Mouse (Mus musculus) T-cell, adult 2 months (primary cell): ENCODE results near the gene Ptgr2.
"Not testable (repeated sequence)": the region's sequence is repeated elsewhere in the genome, so short reads cannot be mapped to it uniquely, and the experiment has no call there.

Experiments
- DNase-seq: peaks from one replicate; pipeline ENCODE4 v3.0.0; 2022; ENCODE audit warnings: low spot score

Gene Ptgr2

GRCm38 (mm10) chr12:84284885-84285592 lies at the start of gene Ptgr2:
TSS of gene Ptgr2 (plus strand) at chr12:84285232.
- DNase-seq, result peak; percentile 95

GRCm38 (mm10) chr12:84235577-84235976 lies 49.5 kb upstream of the Ptgr2 start:
- DNase-seq, result no peak

GRCm38 (mm10) chr12:84235981-84236752 lies 48.9 kb upstream of the Ptgr2 start:
- no peak for DNase-seq

- DNase-seq, result not testable (repeated sequence)
These were observed 48.0 kb upstream of the Ptgr2 start for GRCm38 (mm10) chr12:84237036-84237435.

- DNase-seq, result peak; percentile 98
These were observed 41.8 kb upstream of the Ptgr2 start for GRCm38 (mm10) chr12:84243076-84243770.

- DNase-seq, result peak; percentile 72
These were observed 39.3 kb upstream of the Ptgr2 start for GRCm38 (mm10) chr12:84245683-84246082.

- peak; percentile 76 for DNase-seq
These were observed 35.8 kb upstream of the Ptgr2 start for GRCm38 (mm10) chr12:84249217-84249616.

- DNase-seq, result peak; percentile 32
These were observed 32.2 kb upstream of the Ptgr2 start for GRCm38 (mm10) chr12:84252811-84253210.

- no peak for DNase-seq
These were observed 30.1 kb upstream of the Ptgr2 start for GRCm38 (mm10) chr12:84254886-84255285.

- DNase-seq, result no peak
These were observed 24.7 kb upstream of the Ptgr2 start for GRCm38 (mm10) chr12:84260363-84260762.

GRCm38 (mm10) chr12:84267264-84267663 lies 17.8 kb upstream of the Ptgr2 start:
- no peak for DNase-seq

- DNase-seq, result no peak
These were observed 11.7 kb upstream of the Ptgr2 start for GRCm38 (mm10) chr12:84273366-84273765.

GRCm38 (mm10) chr12:84275288-84275687 lies 9.7 kb upstream of the Ptgr2 start:
- DNase-seq, result no peak

GRCm38 (mm10) chr12:84276288-84276687 lies 8.7 kb upstream of the Ptgr2 start:
- DNase-seq, result no peak

- no peak for DNase-seq
These were observed 8.2 kb upstream of the Ptgr2 start for GRCm38 (mm10) chr12:84276799-84277198.

- DNase-seq, result no peak
These were observed 7.2 kb upstream of the Ptgr2 start for GRCm38 (mm10) chr12:84277832-84278231.

- no peak for DNase-seq
These were observed 6.1 kb upstream of the Ptgr2 start for GRCm38 (mm10) chr12:84278901-84279300.

GRCm38 (mm10) chr12:84284391-84284790 lies 641 bp upstream of the Ptgr2 start:
- DNase-seq, result no peak

- DNase-seq, result no peak
These were observed 549 bp downstream of the Ptgr2 start for GRCm38 (mm10) chr12:84285593-84285968.

GRCm38 (mm10) chr12:84288461-84288860 lies 3.4 kb downstream of the Ptgr2 start:
- peak; percentile 26 for DNase-seq

- DNase-seq, result no peak
These were observed 12.8 kb downstream of the Ptgr2 start for GRCm38 (mm10) chr12:84297851-84298250.

- DNase-seq, result no peak
These were observed 14.2 kb downstream of the Ptgr2 start for GRCm38 (mm10) chr12:84299265-84299664.

- no peak for DNase-seq
These were observed 19.1 kb downstream of the Ptgr2 start for GRCm38 (mm10) chr12:84304101-84304500.
